20 mouse cellular contexts compared by ENCODE assay signal in the genomic region with DNA sequence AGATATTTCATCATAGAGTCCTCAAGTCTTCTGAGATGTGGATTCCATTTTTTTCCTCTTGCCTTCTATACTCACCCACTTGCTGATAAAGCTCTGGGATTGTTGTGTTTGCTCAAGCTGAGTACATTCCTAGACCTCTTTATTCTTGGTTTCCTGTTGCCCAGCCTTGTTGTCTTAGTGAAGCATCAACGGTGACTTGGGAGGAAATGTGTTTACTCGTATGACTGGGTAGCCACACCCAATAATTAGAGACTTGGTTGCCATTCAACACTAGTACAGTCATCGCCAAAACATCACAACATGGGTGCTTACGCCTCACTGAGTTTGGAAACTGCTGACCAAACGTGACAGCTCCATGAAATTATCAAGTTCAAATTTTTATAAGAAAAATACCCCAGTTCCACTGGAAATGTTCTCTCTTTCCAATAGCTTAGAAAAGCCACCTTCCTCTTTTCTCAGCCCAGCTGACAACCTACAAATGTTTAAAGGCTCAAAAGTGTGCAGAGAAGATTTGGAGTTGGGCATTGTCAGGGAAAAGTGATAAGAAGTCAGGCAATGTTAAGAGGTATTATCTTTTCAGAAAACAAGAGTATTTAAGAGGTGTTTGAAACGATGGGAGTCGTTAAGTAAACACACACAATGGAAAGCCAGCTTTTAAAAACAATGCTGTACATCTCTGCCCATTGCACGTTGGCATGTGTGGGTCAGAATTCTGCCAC. TPM values are rescaled to one million over a fixed set of nuclear protein-coding genes. Genes with fewer than 3 reads are reported as not detected.
A peak's percentile ranks its signal among the peaks of the same experiment; 100 is the strongest.
DNase-seq lines count a peak whose midpoint lies in the region; ATAC-seq and TF ChIP-seq lines count a peak whose summit lies in the region.
"Had no signal": no experiment of that assay in that cellular context is flagged by ENCODE, and none has a peak within 500 bp of the region (broad histone marks: within the 10 kb centered on the region; RNA-seq: fewer than 3 reads in every experiment).

No protein-coding gene starts in this region.

- peak; percentile 44 for DNase-seq in heart, adult 11 months
- no peak for DNase-seq in heart, postnatal 14 days
- DNase-seq in Patski (ENCODE audit: low read depth, low spot score) = peak; percentile 22
- DNase-seq in ovary, postnatal 14 days (ENCODE audit: low spot score) = no peak
- DNase-seq: cerebellum, adult 18-20 months; kidney, adult 9 months; spleen, adult 18-20 months had no signal

- no peak for TF ChIP-seq CTCF in C2C12 (IDR thresholded peaks at IDR 0.05; ENCODE audit: control insufficient read depth, insufficient read depth, insufficient read length)
- no peak for TF ChIP-seq CTCF in Patski (IDR thresholded peaks at IDR 0.05)

- intact Hi-C loops in heart, postnatal 14 days (cut with DNase I) = no loop called here

- H3K36me3 ChIP-seq in C2C12 (ENCODE audit: control insufficient read depth, insufficient read depth) = no peaks in the 10 kb centered on the region
- no peaks in the 10 kb centered on the region for H3K36me3 ChIP-seq in myocyte (ENCODE audit: control insufficient read depth, insufficient read depth)
- H3K36me3 ChIP-seq in neural tube, embryonic 15.5 days = no peaks in the 10 kb centered on the region
- H3K36me3 ChIP-seq: forebrain, embryonic 15.5 days; hindbrain, embryonic 13.5 days; liver, embryonic 12.5 days had no signal

- H3K27me3 ChIP-seq in C2C12 (ENCODE audit: control insufficient read depth, insufficient read depth, insufficient read length) = no peaks in the 10 kb centered on the region
- no peaks in the 10 kb centered on the region for H3K27me3 ChIP-seq in Patski
- no peaks in the 10 kb centered on the region for H3K27me3 ChIP-seq in myocyte (ENCODE audit: control insufficient read depth, insufficient read depth, insufficient read length)
- no peaks in the 10 kb centered on the region for H3K27me3 ChIP-seq in neural tube, embryonic 15.5 days (replicated peaks)
- H3K27me3 ChIP-seq: forebrain, embryonic 15.5 days; liver, embryonic 12.5 days had no signal

- CTCF ChIA-PET in Patski (lab: Charles Lee) = interaction anchor here (0.9 kb wide), 1 partner anchor 18 kb away, joined by 3 read pairs; no protein-coding TSS in a partner anchor

- H3K4me1 ChIP-seq in neural tube, embryonic 15.5 days = no peaks in the 10 kb centered on the region
- H3K4me1 ChIP-seq: forebrain, embryonic 15.5 days; hindbrain, embryonic 13.5 days had no signal

- H3K4me3 ChIP-seq in C2C12 (ENCODE audit: insufficient read depth, poor library complexity, severe bottlenecking) (no peak overlapping the region), myocyte (no peak overlapping the region)
- no peak overlapping the region for H3K4me3 ChIP-seq in neural tube, embryonic 15.5 days (replicated peaks)
- H3K4me3 ChIP-seq: forebrain, embryonic 15.5 days; hindbrain, embryonic 13.5 days; liver, embryonic 12.5 days had no signal

- TF ChIP-seq POLR2A in myocyte (IDR thresholded peaks at IDR 0.05; ENCODE audit: insufficient read length, low read depth) = no peak

- WGBS in neural tube, embryonic 15.5 days = 80% methylated on average over 8 of the region's 8 CpGs

- in situ Hi-C loops in Patski (cut with MboI; ENCODE audit: low pct_unique_long_range_greater_than_20kb) = no loop called here

- no peak overlapping the region for H3K27ac ChIP-seq in neural tube, embryonic 15.5 days (replicated peaks)
- H3K27ac ChIP-seq: forebrain, embryonic 15.5 days; hindbrain, embryonic 13.5 days; liver, embryonic 12.5 days had no signal

- no peaks in the 10 kb centered on the region for H3K79me3 ChIP-seq in C2C12 (ENCODE audit: low read depth)

- peak; percentile 57 for ATAC-seq in Patski
- ATAC-seq in neural tube, embryonic 15.5 days (ENCODE audit: low FRiP score) = no peak
- ATAC-seq: forebrain, embryonic 15.5 days; liver, embryonic 12.5 days had no signal

- no peaks in the 10 kb centered on the region for H3K79me2 ChIP-seq in C2C12 (ENCODE audit: control insufficient read depth, insufficient read depth)
- H3K79me2 ChIP-seq in myocyte (ENCODE audit: control insufficient read depth, insufficient read depth) = no peaks in the 10 kb centered on the region

- no peaks in the 10 kb centered on the region for H3K9me3 ChIP-seq in neural tube, embryonic 15.5 days (replicated peaks)
- H3K9me3 ChIP-seq: forebrain, embryonic 15.5 days; hindbrain, embryonic 13.5 days; liver, embryonic 12.5 days had no signal

- POLR2A ChIA-PET in Patski (lab: Charles Lee) = interaction anchor here (0.6 kb wide), 1 partner anchor 26 kb away, joined by 6 read pairs; no protein-coding TSS in a partner anchor

- no peak overlapping the region for H3K9ac ChIP-seq in neural tube, embryonic 15.5 days (replicated peaks)
- H3K9ac ChIP-seq: forebrain, embryonic 15.5 days; hindbrain, embryonic 13.5 days; liver, embryonic 12.5 days had no signal

- peak overlapping the region; percentile 67 for H3K4me2 ChIP-seq in myocyte (ENCODE audit: low read depth)
- no peak overlapping the region for H3K4me2 ChIP-seq in neural tube, embryonic 15.5 days
- H3K4me2 ChIP-seq: forebrain, embryonic 15.5 days; hindbrain, embryonic 13.5 days; liver, embryonic 12.5 days had no signal

- peak overlapping the region; percentile 18 for H3ac ChIP-seq in C2C12 (ENCODE audit: control insufficient read depth, insufficient read length, low read depth)
- no peak overlapping the region for H3ac ChIP-seq in myocyte (ENCODE audit: control insufficient read depth, insufficient read length)

TF ChIP-seq in C2C12, 6 proteins besides CTCF, POLR2A, EP300 and RAD21:
- TF ChIP-seq CEBPB (IDR thresholded peaks at IDR 0.05; ENCODE audit: low read depth) = peak; percentile 67
- no peak for TF ChIP-seq MYOD1 (IDR thresholded peaks at IDR 0.05; ENCODE audit: control insufficient read depth, insufficient read length, low read depth)
- TF ChIP-seq FOSL1 (IDR thresholded peaks at IDR 0.05; ENCODE audit: insufficient read depth, low read length, poor library complexity, severe bottlenecking) = peak; percentile 95
- peak; percentile 83 for TF ChIP-seq MAX (IDR thresholded peaks at IDR 0.05)

TF ChIP-seq in myocyte, 11 proteins besides CTCF, POLR2A, EP300 and RAD21:
- TF ChIP-seq MYOG (IDR thresholded peaks at IDR 0.05; ENCODE audit: control insufficient read depth in 1 of 3, insufficient read depth in 1 of 3, insufficient read length in 2 of 3, low read depth in 2 of 3) (no peak), TCF3 (IDR thresholded peaks at IDR 0.05; ENCODE audit: insufficient read length, low read depth) (no peak), REST (IDR thresholded peaks at IDR 0.05; ENCODE audit: insufficient read depth, insufficient read length) (no peak), POLR2AphosphoS2 (IDR thresholded peaks at IDR 0.05; ENCODE audit: insufficient read length, low read depth) (no peak), TCF12 (IDR thresholded peaks at IDR 0.05; ENCODE audit: insufficient read depth, poor library complexity, severe bottlenecking) (no peak), SRF (IDR thresholded peaks at IDR 0.05; ENCODE audit: control insufficient read depth, insufficient read length, low read depth) (no peak), MAX (IDR thresholded peaks at IDR 0.05; ENCODE audit: low read depth) (no peak), USF1 (IDR thresholded peaks at IDR 0.05; ENCODE audit: low read depth) (no peak), CEBPB (IDR thresholded peaks at IDR 0.05; ENCODE audit: insufficient read depth, poor library complexity, severe bottlenecking) (no peak), E2F4 (IDR thresholded peaks at IDR 0.05; ENCODE audit: insufficient read depth) (no peak), MYOD1 (IDR thresholded peaks at IDR 0.05; ENCODE audit: control insufficient read depth in 1 of 3, insufficient read length in 2 of 3, low read depth in 2 of 3) (no peak)

RNA-seq across cellular contexts. Expression of a gene that starts 26.3 kb away (rescaled TPM):
- total RNA-seq in heart, postnatal 14 days (2021) = 10 to 100 TPM; 22.0 to 22.8 TPM
- polyA plus RNA-seq in C2C12 (2012; fragmentation: generic; extraction: Trizol) = 23.3 TPM
- polyA plus RNA-seq in Patski (2021) = 23.3 TPM
- 82.9 TPM for polyA plus RNA-seq in myocyte (2012; fragmentation: generic; extraction: Trizol)
- 49.2 and 51.7 TPM in 2 replicates for polyA plus RNA-seq in neural tube, embryonic 15.5 days (2015; fragmentation: Nextera tagmentation; extraction: Ambion mirVana)

RNA-seq across cellular contexts. Expression of a gene that starts 27.0 kb away (rescaled TPM):
- not detected for total RNA-seq in heart, postnatal 14 days (2021)
- 0.25 TPM for polyA plus RNA-seq in C2C12 (2012; fragmentation: generic; extraction: Trizol)
- polyA plus RNA-seq in Patski (2021) = not detected
- polyA plus RNA-seq in myocyte (2012; fragmentation: generic; extraction: Trizol) = 0.37 TPM
- not detected in 2 replicates for polyA plus RNA-seq in neural tube, embryonic 15.5 days (2015; fragmentation: Nextera tagmentation; extraction: Ambion mirVana)
- total RNA-seq: gastrocnemius, postnatal 4 days; layer of hippocampus, adult 18-20 months; left cerebral cortex, postnatal 25 days; megakaryocyte, adult 5-6 weeks had no signal
- polyA plus RNA-seq: embryonic facial prominence, embryonic 11.5 days; forebrain, embryonic 15.5 days; heart, embryonic 14.5 days; liver, embryonic 12.5 days; testis, adult 2 months had no signal

RNA-seq across cellular contexts. Expression of a gene that starts 59.5 kb away (rescaled TPM):
- 10 to 100 TPM; 21.9 to 25.3 TPM for total RNA-seq in heart, postnatal 14 days (2021)
- polyA plus RNA-seq in C2C12 (2012; fragmentation: generic; extraction: Trizol) (90.2 TPM), Patski (2021) (52.4 TPM), myocyte (2012; fragmentation: generic; extraction: Trizol) (264 TPM)
- polyA plus RNA-seq in neural tube, embryonic 15.5 days (2015; fragmentation: Nextera tagmentation; extraction: Ambion mirVana) = 88.2 and 92.6 TPM in 2 replicates

Comparison
In these comparisons a context has a peak if more than half of its experiments do, and no peak if none do; other contexts are left out.
1. DNase-seq: peak in heart, adult 11 months (single experiment) and Patski (single experiment); none in heart, postnatal 14 days (0 of 2) and ovary, postnatal 14 days (single experiment).